Mouse (Mus musculus) thymus, postnatal 0 days (tissue): ENCODE data around the gene Lnx1. TPM values are rescaled to one million over a fixed set of nuclear protein-coding genes. Genes with fewer than 3 reads are reported as not detected.

Experiments used
- DNase-seq: peaks from one replicate; pipeline ENCODE4 v3.0.0-alpha.2; 2015; ENCODE audit warnings: low spot score
- polyA plus RNA-seq: library from polyadenylated mRNA; unstranded; fragments of >200 nt; fragmentation: Nextera tagmentation; extraction: Ambion mirVana; gene quantifications from 2 replicates; pipeline ENCODE4 v1.2.1, GENCODE M21; 2015

Lnx1 gene
- polyA plus RNA-seq, 1 experiment from 2014 or later = 0.91 TPM

GRCm38 (mm10) chr5:74699673-74700072 lies 3.0 kb downstream of the Lnx1 start:
- DNase-seq = no peak

- DNase-seq = no peak
These were observed 5.2 kb downstream of the Lnx1 start for GRCm38 (mm10) chr5:74697534-74697933.

- DNase-seq = no peak
These were observed 8.3 kb downstream of the Lnx1 start for GRCm38 (mm10) chr5:74694390-74694801.

- DNase-seq = no peak
These were observed 8.9 kb downstream of the Lnx1 start for GRCm38 (mm10) chr5:74693836-74694235.

- DNase-seq = no peak
These were observed 10.2 kb downstream of the Lnx1 start for GRCm38 (mm10) chr5:74692411-74693090.

GRCm38 (mm10) chr5:74688822-74689221 lies 13.9 kb downstream of the Lnx1 start:
- no peak for DNase-seq

GRCm38 (mm10) chr5:74684944-74685343 lies 17.8 kb downstream of the Lnx1 start:
- DNase-seq = no peak

- DNase-seq = no peak
These were observed 18.9 kb downstream of the Lnx1 start for GRCm38 (mm10) chr5:74683832-74684231.

- DNase-seq = no peak
These were observed 20.0 kb downstream of the Lnx1 start for GRCm38 (mm10) chr5:74682735-74683134.

- DNase-seq = no peak
These were observed 23.1 kb downstream of the Lnx1 start for GRCm38 (mm10) chr5:74679631-74680030.

GRCm38 (mm10) chr5:74678693-74679092 lies 24.0 kb downstream of the Lnx1 start:
- DNase-seq = no peak

GRCm38 (mm10) chr5:74677399-74678338 lies 25.0 kb downstream of the Lnx1 start:
- DNase-seq = no peak

- no peak for DNase-seq
These were observed 30.2 kb downstream of the Lnx1 start for GRCm38 (mm10) chr5:74672556-74672955.

GRCm38 (mm10) chr5:74670877-74671276 lies 31.8 kb downstream of the Lnx1 start:
- DNase-seq = no peak

GRCm38 (mm10) chr5:74669925-74670324 lies 32.8 kb downstream of the Lnx1 start:
- DNase-seq = no peak

GRCm38 (mm10) chr5:74668956-74669355 lies 33.8 kb downstream of the Lnx1 start:
- DNase-seq = no peak

- no peak for DNase-seq
These were observed 40.1 kb downstream of the Lnx1 start for GRCm38 (mm10) chr5:74662618-74663017.

GRCm38 (mm10) chr5:74661734-74662560 lies 40.8 kb downstream of the Lnx1 start:
- no peak for DNase-seq

- no peak for DNase-seq
These were observed 42.9 kb downstream of the Lnx1 start for GRCm38 (mm10) chr5:74659856-74660255.

GRCm38 (mm10) chr5:74659281-74659680 lies 43.4 kb downstream of the Lnx1 start:
- DNase-seq = no peak

GRCm38 (mm10) chr5:74657930-74658329 lies 44.8 kb downstream of the Lnx1 start:
- no peak for DNase-seq

- no peak for DNase-seq
These were observed 46.3 kb downstream of the Lnx1 start for GRCm38 (mm10) chr5:74656410-74656809.
